Mouse (Mus musculus) embryonic fibroblast, embryonic 13.5 days (primary cell): ENCODE results near the gene 4930507D05Rik. TPM values are rescaled to one million over a fixed set of nuclear protein-coding genes. Genes with fewer than 3 reads are reported as not detected.
"Not testable (repeated sequence)": the region's sequence is repeated elsewhere in the genome, so short reads cannot be mapped to it uniquely, and the experiment has no call there.

Source experiments
- H3K27ac ChIP-seq: 2 replicates; pipeline ENCODE4 v1.5.1; 2012; ENCODE audit warnings: low read length, control low read depth, inconsistent platforms; ENCODE audit not compliant: insufficient read depth
- H3K4me1 ChIP-seq: 2 replicates; pipeline ENCODE4 v1.6.1; 2011; ENCODE audit warnings: low read length; ENCODE audit not compliant: control insufficient read depth, insufficient read depth
- H3K4me3 ChIP-seq: 2 replicates; pipeline ENCODE4 v1.5.1; 2011; ENCODE audit warnings: mild to moderate bottlenecking, control low read depth, low read length; ENCODE audit not compliant: insufficient read depth
- CTCF ChIP-seq: IDR thresholded peaks from 2 replicates; pipeline ENCODE4 v1.5.1; 2011; ENCODE audit warnings: mild to moderate bottlenecking, control low read depth, low read length, moderate library complexity, borderline replicate concordance; ENCODE audit not compliant: insufficient read depth
- POLR2A ChIP-seq: IDR thresholded peaks from 2 replicates; pipeline ENCODE4 v1.6.1; 2011; ENCODE audit warnings: low read depth, mild to moderate bottlenecking, control low read depth, low read length, moderate library complexity
- polyA plus RNA-seq: library from polyadenylated mRNA; stranded (reverse); fragments of >200 nt; gene quantifications from 2 replicates; pipeline ENCODE4 v1.2.4, GENCODE M21; 2011; ENCODE audit warnings: low read depth; ENCODE audit not compliant: missing spikeins, insufficient read length

4930507D05Rik gene
- polyA plus RNA-seq, 1 experiment, result not detected

DNA sequence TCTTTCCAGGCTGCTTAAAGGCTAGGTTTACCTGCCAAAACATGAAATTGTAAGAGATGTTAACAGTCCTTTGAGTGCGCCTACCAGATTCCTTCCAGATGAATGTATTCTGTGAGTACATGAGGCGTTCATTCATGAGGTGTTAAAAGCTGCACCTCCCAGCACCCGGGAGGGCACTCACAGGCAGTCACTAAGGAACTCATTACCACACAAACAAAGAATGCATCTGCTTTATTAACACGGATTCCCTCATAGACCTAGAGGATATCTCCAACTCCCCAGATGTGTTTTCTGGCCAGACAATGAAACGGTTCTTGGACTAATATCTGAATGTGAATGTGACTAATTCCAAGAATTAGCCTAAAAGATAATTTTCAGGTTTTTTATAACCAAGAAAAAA is 21.8 kb downstream of the 4930507D05Rik start:
- Histone ChIP-seq H3K4me3 (no peak overlapping the region), H3K4me1 (no peaks in the 10 kb centered on the region; the same call in 1 of the 2 replicates), H3K27ac (no peak overlapping the region)
- TF ChIP-seq POLR2A, result no peak
- no peak for TF ChIP-seq CTCF

- Histone ChIP-seq H3K4me1 (no peaks in the 10 kb centered on the region; the same call in 1 of the 2 replicates), H3K4me3 (no peak overlapping the region), H3K27ac (no peak overlapping the region)
- TF ChIP-seq POLR2A (no peak), CTCF (no peak)
Measured at GRCm38 (mm10) chr10:62474944-62475343, 25.7 kb downstream of the 4930507D05Rik start.

- Histone ChIP-seq H3K4me3 (no peak overlapping the region), H3K27ac (no peak overlapping the region), H3K4me1 (peaks cover 4% of the 10 kb centered on the region; the same call in 1 of the 2 replicates)
- TF ChIP-seq POLR2A (no peak), CTCF (no peak)
Measured at GRCm38 (mm10) chr10:62476980-62477379, 27.7 kb downstream of the 4930507D05Rik start.

- peak overlapping the region; percentile 1; the same call in 1 of the 2 replicates for H3K27ac ChIP-seq
- peaks cover 7% of the 10 kb centered on the region for H3K4me1 ChIP-seq
- H3K4me3 ChIP-seq, result no peak overlapping the region
- TF ChIP-seq CTCF, result no peak
- no peak for TF ChIP-seq POLR2A
Measured at GRCm38 (mm10) chr10:62481108-62481852, 32.0 kb downstream of the 4930507D05Rik start.

DNA sequence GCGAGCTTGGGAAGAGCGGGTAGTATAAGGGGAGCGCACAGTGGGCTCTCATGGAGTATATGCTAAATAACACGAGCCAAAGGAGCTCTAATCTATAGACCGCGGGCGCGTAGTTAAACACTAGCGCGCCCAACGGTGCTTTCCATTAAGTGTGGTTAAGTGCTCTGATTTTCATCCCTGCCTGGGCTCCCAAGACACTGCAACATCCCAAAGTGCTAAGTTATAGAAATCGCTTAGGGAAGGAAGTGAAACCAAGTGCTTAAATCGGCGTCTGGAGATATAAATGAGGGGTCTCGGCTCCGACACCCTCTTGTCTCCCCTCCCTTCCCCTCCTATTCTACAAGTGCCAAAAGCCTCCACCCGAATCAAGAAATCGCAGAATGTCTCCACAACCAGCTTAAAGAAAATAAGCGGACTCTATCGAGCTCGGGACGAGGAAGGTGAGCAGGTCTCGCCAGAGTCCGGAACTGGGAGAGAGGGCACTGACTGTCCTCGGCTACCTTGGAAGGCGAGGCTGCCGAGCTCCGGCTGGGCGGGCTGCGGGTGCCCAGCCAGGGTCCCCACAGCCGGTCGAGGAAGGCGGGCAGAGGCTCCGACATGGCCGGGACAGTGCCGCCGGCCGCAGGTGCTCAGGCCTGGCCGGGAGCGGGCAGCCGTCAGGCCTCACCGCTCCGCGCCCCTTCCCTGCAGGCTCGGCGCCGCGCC is 36.7 kb downstream of the 4930507D05Rik start:
- Histone ChIP-seq H3K4me3 (peak overlapping the region; percentile 99), H3K4me1 (peaks cover 7% of the 10 kb centered on the region), H3K27ac (peak overlapping the region; percentile 32)
- TF ChIP-seq CTCF (no peak), POLR2A (no peak)

GRCm38 (mm10) chr10:62486618-62487415 is 37.5 kb downstream of the 4930507D05Rik start, which contains the start of gene Vps26a:
Vps26a (minus strand) TSS chr10:62486805.
- H3K4me3 ChIP-seq, result peak within 1 kb of the TSS; percentile 99
- TF ChIP-seq POLR2A (peak; percentile 76), CTCF (no peak)
- H3K27ac ChIP-seq, result peak within 1 kb of the TSS; percentile 54
- H3K4me1 ChIP-seq, result peaks cover 4% of the 10 kb centered on the region

- H3K27ac ChIP-seq, result no peak overlapping the region
- peaks cover 2% of the 10 kb centered on the region; the same call in 1 of the 2 replicates for H3K4me1 ChIP-seq
- no peak overlapping the region for H3K4me3 ChIP-seq
- TF ChIP-seq POLR2A (no peak), CTCF (no peak)
Measured at GRCm38 (mm10) chr10:62488266-62488665, 39.0 kb downstream of the 4930507D05Rik start.

GRCm38 (mm10) chr10:62491681-62492080 is 42.4 kb downstream of the 4930507D05Rik start:
- H3K4me3 ChIP-seq, H3K4me1 ChIP-seq, H3K27ac ChIP-seq: not testable (repeated sequence)

GRCm38 (mm10) chr10:62500088-62500915 is 51.0 kb downstream of the 4930507D05Rik start:
- peak; percentile 79; the same call in 1 of the 2 replicates for TF ChIP-seq CTCF
- no peak for TF ChIP-seq POLR2A
- H3K27ac ChIP-seq, result no peak overlapping the region
- H3K4me3 ChIP-seq, result no peak overlapping the region
- H3K4me1 ChIP-seq, result no peaks in the 10 kb centered on the region

Other genes with a start within 250 kb of the 4930507D05Rik start
- 1.6 and 1.9 TPM in 2 replicates for gene Tspan15, start 218.2 kb upstream of the 4930507D05Rik start, polyA plus RNA-seq
- gene Tacr2, start 197.1 kb upstream of the 4930507D05Rik start, polyA plus RNA-seq, result not detected in 2 replicates
- gene Hk1, start 69.6 kb upstream of the 4930507D05Rik start, polyA plus RNA-seq, result 45.3 and 56.5 TPM in 2 replicates
- gene Hkdc1, start 27.0 kb upstream of the 4930507D05Rik start, polyA plus RNA-seq, result not detected in 2 replicates
- gene Supv3l1, start 249 bp downstream of the 4930507D05Rik start, polyA plus RNA-seq, result 19.7 and 22.7 TPM in 2 replicates
- 72.3 and 78.1 TPM in 2 replicates for gene Vps26a, start 37.3 kb downstream of the 4930507D05Rik start, polyA plus RNA-seq
- 0.72 and 1.9 TPM in 2 replicates for gene Srgn, start 78.0 kb downstream of the 4930507D05Rik start, polyA plus RNA-seq
- 34.4 and 37.0 TPM in 2 replicates for gene Kif1bp, start 129.0 kb downstream of the 4930507D05Rik start, polyA plus RNA-seq
- 68.2 and 82.4 TPM in 2 replicates for gene Ddx21, start 152.8 kb downstream of the 4930507D05Rik start, polyA plus RNA-seq
- gene Ddx50, start 201.7 kb downstream of the 4930507D05Rik start, polyA plus RNA-seq, result 119 and 165 TPM in 2 replicates